Mouse (Mus musculus): ENCODE data around the gene Cstf1.

GRCm38 (mm10) chr2:172380513-172380912 is 10.0 kb downstream of the Cstf1 start:
- no peak for TF ChIP-seq POLR2A (IDR thresholded peaks at IDR 0.05; ENCODE audit: insufficient read depth, low read depth, low read length)
- no peak for TF ChIP-seq CTCF (IDR thresholded peaks at IDR 0.05)

Measured in heart, adult 2 months (tissue).